Mouse (Mus musculus): ENCODE results near the gene Mmp9.

- TF ChIP-seq HCFC1 (IDR thresholded peaks at IDR 0.05; ENCODE audit: borderline replicate concordance, insufficient read depth, low read length) (no peak), CHD2 (IDR thresholded peaks at IDR 0.05; ENCODE audit: low read depth, low read length) (no peak), ZC3H11A (IDR thresholded peaks at IDR 0.05; ENCODE audit: borderline replicate concordance, low read depth, low read length) (no peak), MAFK (IDR thresholded peaks at IDR 0.05; ENCODE audit: insufficient read depth, low read depth, low read length) (no peak)
Measured at GRCm38 (mm10) chr2:164891908-164892695, 48.5 kb upstream of the Mmp9 start.
